In genomic region chr11:103578339-103578738, GRCm38 (mm10) we compare ENCODE assay signal across 24 mouse cellular contexts. TPM values are rescaled to one million over a fixed set of nuclear protein-coding genes. Genes with fewer than 3 reads are reported as not detected.
DNase-seq lines count a peak whose midpoint lies in the region; TF ChIP-seq lines count a peak whose summit lies in the region.
"Had no signal": no experiment of that assay in that cellular context is flagged by ENCODE, and none has a peak within 500 bp of the region (broad histone marks: within the 10 kb centered on the region; RNA-seq: fewer than 3 reads in every experiment).

No protein-coding gene starts in this region.

- peak; percentile 11 for DNase-seq in left cerebral cortex, postnatal 4 days
- DNase-seq in left cerebral cortex, postnatal 36 days (ENCODE audit: low spot score in 2 of 2), result no peak
- DNase-seq in A20 (ENCODE audit: low read depth, low spot score), result peak; percentile 32
- peak; percentile 51 for DNase-seq in R1 (ENCODE audit: low read depth, low spot score)
- no peak for DNase-seq in thymus, adult 2 months
- DNase-seq in Muller cell, postnatal 12 days (ENCODE audit: inconsistent ontology term), result no peak
- DNase-seq: adrenal gland, adult 8-10 months; adrenal gland, postnatal 14 days; adrenal gland, postnatal 36 days; cerebellum, adult 11-12 months; cerebellum, adult 2 months; cerebellum, adult 9-10 months; forebrain, postnatal 0 days had no signal

- H3K36me3 ChIP-seq in thymus, adult 2 months (ENCODE audit: control insufficient read depth, insufficient read depth, low read length), result no peaks in the 10 kb centered on the region
- H3K36me3 ChIP-seq: embryonic facial prominence, embryonic 10.5 days; embryonic facial prominence, embryonic 12.5 days; forebrain, embryonic 15.5 days; G1E had no signal

- no peak overlapping the region for H3K27ac ChIP-seq in thymus, adult 2 months (ENCODE audit: control insufficient read depth, insufficient read depth, low read length)
- H3K27ac ChIP-seq: embryonic facial prominence, embryonic 10.5 days; embryonic facial prominence, embryonic 12.5 days; forebrain, embryonic 13.5 days; forebrain, embryonic 15.5 days had no signal

- H3K27me3 ChIP-seq in thymus, adult 2 months (ENCODE audit: control insufficient read depth, insufficient read depth, low read length), result no peaks in the 10 kb centered on the region
- H3K27me3 ChIP-seq: embryonic facial prominence, embryonic 12.5 days; forebrain, embryonic 13.5 days; forebrain, embryonic 15.5 days had no signal

- intact Hi-C loops in left cerebral cortex, postnatal 4 days (cut with DNase I), result no loop called here
- intact Hi-C loops in left cerebral cortex, postnatal 36 days (cut with DNase I), result no loop called here

- no peaks in the 10 kb centered on the region for H3K4me1 ChIP-seq in thymus, adult 2 months (replicated peaks; ENCODE audit: control insufficient read depth, insufficient read depth, low read length)
- H3K4me1 ChIP-seq: embryonic facial prominence, embryonic 10.5 days; embryonic facial prominence, embryonic 12.5 days; forebrain, embryonic 13.5 days; forebrain, embryonic 15.5 days had no signal

- 92% methylated on average over 11 of the region's 11 CpGs for WGBS in thymus, adult 2 months

- TF ChIP-seq POLR2A in thymus, adult 2 months (IDR thresholded peaks at IDR 0.05; ENCODE audit: control insufficient read depth, extremely low read depth, insufficient read depth, low read length, poor library complexity), result no peak

- TF ChIP-seq CTCF in thymus, adult 2 months (IDR thresholded peaks at IDR 0.05; ENCODE audit: borderline replicate concordance, control insufficient read depth, extremely low read depth, insufficient read depth, low read length, poor library complexity), result no peak

- no peak overlapping the region for H3K4me3 ChIP-seq in thymus, adult 2 months (ENCODE audit: control insufficient read depth, insufficient read depth, low read length)
- H3K4me3 ChIP-seq: embryonic facial prominence, embryonic 10.5 days; embryonic facial prominence, embryonic 12.5 days; forebrain, embryonic 13.5 days; forebrain, embryonic 15.5 days had no signal

RNA-seq across cellular contexts. Expression of gene Gm884, which starts 42.6 kb away (rescaled TPM):
- not detected for total RNA-seq in left cerebral cortex, postnatal 4 days (2021)
- total RNA-seq in left cerebral cortex, postnatal 36 days (2021), result under 1 TPM in 1 of 2 experiments, not detected in 1; 0.05 TPM
- polyA plus RNA-seq in thymus, adult 2 months (2012; rRNA removed), result not detected in 2 replicates
- total RNA-seq: adrenal gland, adult 18-20 months; adrenal gland, adult 8-10 months; adrenal gland, postnatal 14 days; adrenal gland, postnatal 36 days; forebrain, postnatal 0 days had no signal
- polyA plus RNA-seq: activated CD4-positive, CD25-positive, alpha-beta regulatory T cell, adult 4 months; C2C12; cerebellum, adult 2 months; cortical plate, adult 2 months; embryonic facial prominence, embryonic 10.5 days; embryonic facial prominence, embryonic 12.5 days; embryonic facial prominence, embryonic 14.5 days; forebrain, embryonic 11.5 days; forebrain, embryonic 13.5 days; forebrain, embryonic 15.5 days; forebrain, postnatal 0 days; G1E had no signal

Comparison
In these comparisons a context has a peak if more than half of its experiments do, and no peak if none do; other contexts are left out.
1. DNase-seq: peak in left cerebral cortex, postnatal 4 days (single experiment), A20 (single experiment) and R1 (single experiment); none in left cerebral cortex, postnatal 36 days (0 of 2), thymus, adult 2 months (single experiment) and Muller cell, postnatal 12 days (single experiment).